Mouse (Mus musculus) limb, embryonic 14.5 days (tissue): ENCODE measurements around the gene Gm5127. TPM values are rescaled to one million over a fixed set of nuclear protein-coding genes. Genes with fewer than 3 reads are reported as not detected.

Experiments used
- ATAC-seq: fragments of 200-750 bp; cut with Nextera tagmentation; 2 replicates; pipeline ENCODE4 v1.8.0; 2017; ENCODE audit warnings: low read depth, moderate number of reproducible peaks, moderate TSS enrichment; ENCODE audit not compliant: low FRiP score
- DNase-seq: peaks from one replicate; pipeline ENCODE4 v3.0.0-alpha.2; 2015; ENCODE audit warnings: low spot score
- H3K27ac ChIP-seq: fragments of 300-500 bp; sonication (generic); replicated peaks from 2 replicates; pipeline ENCODE4 v1.5.1; 2014; ENCODE audit warnings: low read depth, mild to moderate bottlenecking, low read length, moderate library complexity, mixed read lengths
- H3K27me3 ChIP-seq: fragments of 300-500 bp; sonication (generic); 2 replicates; pipeline ENCODE4 v1.6.1; 2014; ENCODE audit warnings: low read length, mixed read lengths; ENCODE audit not compliant: control insufficient read depth, insufficient read depth
- H3K36me3 ChIP-seq: fragments of 300-500 bp; sonication (generic); 2 replicates; pipeline ENCODE4 v1.6.1; 2014; ENCODE audit warnings: mild to moderate bottlenecking, low read length, moderate library complexity, mixed read lengths; ENCODE audit not compliant: control insufficient read depth, insufficient read depth
- H3K4me1 ChIP-seq: fragments of 300-500 bp; sonication (generic); 2 replicates; pipeline ENCODE4 v1.6.1; 2014; ENCODE audit warnings: antibody characterized with exemption, low read length, mixed read lengths; ENCODE audit not compliant: control insufficient read depth, insufficient read depth
- H3K4me2 ChIP-seq: fragments of 300-500 bp; sonication (generic); replicated peaks from 2 replicates; pipeline ENCODE4 v1.6.1; 2014; ENCODE audit warnings: low read depth, mild to moderate bottlenecking, low read length, moderate library complexity; ENCODE audit not compliant: severe bottlenecking
- H3K4me3 ChIP-seq: fragments of 300-500 bp; sonication (generic); replicated peaks from 2 replicates; pipeline ENCODE4 v1.5.1; 2014; ENCODE audit warnings: low read length
- H3K9ac ChIP-seq: fragments of 300-500 bp; sonication (generic); 2 replicates; pipeline ENCODE4 v1.6.1; 2014; ENCODE audit warnings: mild to moderate bottlenecking, low read depth, low read length, moderate library complexity; ENCODE audit not compliant: severe bottlenecking
- H3K9me3 ChIP-seq: fragments of 300-500 bp; sonication (generic); 2 replicates; pipeline ENCODE4 v1.6.1; 2016; ENCODE audit warnings: low read length; ENCODE audit not compliant: control insufficient read depth
- POLR2A ChIP-seq: fragments of 200-500 bp; IDR thresholded peaks from 2 replicates; pipeline ENCODE4 v1.8.0; 2012; ENCODE audit warnings: inconsistent platforms, mild to moderate bottlenecking, moderate library complexity, borderline replicate concordance; ENCODE audit not compliant: insufficient read depth, insufficient read length; ENCODE audit errors: extremely low read depth
- WGBS: fragments of 180-500 bp; shearing (Covaris S2); extraction: QIAGEN DNeasy Blood & Tissue Kit; methylation state at CpG from one replicate; pipeline ENCODE4 v1.1.7; 2014; 5-methylcytosine and 5-hydroxymethylcytosine counted together
- polyA plus RNA-seq, 2 experiments: library from polyadenylated mRNA; depleted of rRNA in 1 of 2; stranded (reverse) in 1 of 2; unstranded in 1 of 2; fragments of >200 nt; fragmentation: Nextera tagmentation in 1 of 2; extraction: Ambion mirVana in 1 of 2; gene quantifications; 2 replicates each; pipeline versions ENCODE4 v1.2.1 to v1.2.3; 2012 to 2014

Gm5127 gene
- 0.08 and 0.11 TPM in 2 replicates for polyA plus RNA-seq (2012; rRNA removed)
- 0.19 TPM in 1 of 2 replicates, not detected in the other for polyA plus RNA-seq (2014; fragmentation: Nextera tagmentation; extraction: Ambion mirVana)

GRCm38 (mm10) chrX:106582886-106583285 lies at the start of gene Gm5127:
TSS of gene Gm5127 (plus strand) at chrX:106583186.
- 28% methylated on average over 3 of the region's 3 CpGs for WGBS
- DNase-seq, result no peak
- Histone ChIP-seq H3K4me1 (no peaks in the 10 kb centered on the region), H3K27me3 (no peaks in the 10 kb centered on the region), H3K4me3 (no peak within 1 kb of the TSS), H3K36me3 (no peaks in the 10 kb centered on the region), H3K4me2 (no peak within 1 kb of the TSS), H3K9ac (no peak within 1 kb of the TSS), H3K9me3 (no peaks in the 10 kb centered on the region), H3K27ac (no peak within 1 kb of the TSS)
- ATAC-seq, result no peak
- TF ChIP-seq POLR2A, result no peak

- H3K9ac ChIP-seq, result no peak overlapping the region
- no peaks in the 10 kb centered on the region for H3K36me3 ChIP-seq
- WGBS, result 31% methylated on average over 3 of the region's 3 CpGs
- H3K4me2 ChIP-seq, result no peak overlapping the region
- TF ChIP-seq POLR2A, result no peak
- no peaks in the 10 kb centered on the region for H3K9me3 ChIP-seq
- ATAC-seq, result no peak
- DNase-seq, result no peak
- H3K4me3 ChIP-seq, result no peak overlapping the region
- H3K27ac ChIP-seq, result no peak overlapping the region
- H3K4me1 ChIP-seq, result no peaks in the 10 kb centered on the region
- H3K27me3 ChIP-seq, result no peaks in the 10 kb centered on the region
Measured at GRCm38 (mm10) chrX:106536359-106536758, 46.6 kb upstream of the Gm5127 start.

DNA sequence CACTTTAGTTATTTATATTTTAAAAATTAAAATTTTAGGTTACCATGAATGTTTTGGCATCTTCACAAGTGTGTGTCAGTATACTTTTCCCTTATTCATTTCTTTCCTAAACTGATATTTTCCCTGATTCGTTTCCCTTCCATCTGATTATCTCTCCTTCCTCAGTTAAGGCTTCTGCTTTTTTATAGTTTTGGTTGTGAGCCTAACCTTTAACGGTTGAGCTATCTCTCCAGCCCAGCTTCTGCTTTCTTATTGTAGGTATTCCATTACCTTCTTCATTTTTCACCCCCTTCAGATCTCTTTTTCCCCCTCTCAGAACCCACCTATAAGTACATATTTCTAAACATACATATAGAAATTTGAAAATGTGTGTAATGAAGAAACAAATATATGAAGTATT lies 27.5 kb upstream of the Gm5127 start:
- Histone ChIP-seq H3K4me3 (no peak overlapping the region), H3K27ac (no peak overlapping the region), H3K4me2 (no peak overlapping the region), H3K36me3 (no peaks in the 10 kb centered on the region), H3K27me3 (no peaks in the 10 kb centered on the region), H3K9ac (no peak overlapping the region), H3K4me1 (no peaks in the 10 kb centered on the region), H3K9me3 (no peaks in the 10 kb centered on the region)
- WGBS, result 67% methylated on average over 2 of the region's 2 CpGs
- DNase-seq, result no peak
- no peak for TF ChIP-seq POLR2A
- ATAC-seq, result no peak

GRCm38 (mm10) chrX:106578966-106579365 lies 4.0 kb upstream of the Gm5127 start:
- WGBS, result 32% methylated on average over 3 of the region's 3 CpGs
- Histone ChIP-seq H3K9me3 (no peaks in the 10 kb centered on the region), H3K27ac (no peak overlapping the region), H3K4me1 (no peaks in the 10 kb centered on the region), H3K4me3 (no peak overlapping the region), H3K27me3 (no peaks in the 10 kb centered on the region), H3K4me2 (no peak overlapping the region), H3K36me3 (no peaks in the 10 kb centered on the region), H3K9ac (no peak overlapping the region)
- ATAC-seq, result no peak
- no peak for TF ChIP-seq POLR2A
- DNase-seq, result no peak

DNA sequence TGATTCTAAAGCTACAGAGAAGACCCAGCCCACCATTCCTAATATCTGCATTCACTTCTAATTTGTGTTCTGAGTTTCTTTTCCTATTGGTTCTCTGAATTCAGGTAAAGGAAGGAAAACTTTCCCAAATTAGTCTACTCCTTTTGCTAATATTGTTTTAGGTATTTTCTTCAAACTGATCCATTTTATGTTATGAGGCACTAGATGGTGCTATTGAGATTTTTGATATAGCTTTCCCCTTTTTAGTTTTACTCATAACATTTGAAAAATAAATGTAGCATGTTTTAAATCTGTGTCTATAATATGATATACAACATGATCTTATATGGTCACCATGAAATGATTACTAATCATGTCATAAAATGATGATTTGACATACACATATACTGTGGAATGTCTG lies 2.6 kb upstream of the Gm5127 start:
- no peak overlapping the region for H3K4me2 ChIP-seq
- no peaks in the 10 kb centered on the region for H3K4me1 ChIP-seq
- H3K27ac ChIP-seq, result no peak overlapping the region
- H3K9ac ChIP-seq, result no peak overlapping the region
- TF ChIP-seq POLR2A, result no peak
- H3K9me3 ChIP-seq, result no peaks in the 10 kb centered on the region
- H3K27me3 ChIP-seq, result no peaks in the 10 kb centered on the region
- H3K36me3 ChIP-seq, result no peaks in the 10 kb centered on the region
- DNase-seq, result no peak
- ATAC-seq, result no peak
- H3K4me3 ChIP-seq, result no peak overlapping the region

- TF ChIP-seq POLR2A, result no peak
- no peaks in the 10 kb centered on the region for H3K4me1 ChIP-seq
- no peak overlapping the region for H3K4me2 ChIP-seq
- H3K27ac ChIP-seq, result no peak overlapping the region
- no peaks in the 10 kb centered on the region for H3K9me3 ChIP-seq
- ATAC-seq, result no peak
- no peak overlapping the region for H3K4me3 ChIP-seq
- H3K9ac ChIP-seq, result no peak overlapping the region
- no peaks in the 10 kb centered on the region for H3K36me3 ChIP-seq
- whole genome bisulfite sequencing, result 17% methylated on average over 2 of the region's 2 CpGs
- no peak for DNase-seq
- no peaks in the 10 kb centered on the region for H3K27me3 ChIP-seq
Measured at GRCm38 (mm10) chrX:106582197-106582596, 789 bp upstream of the Gm5127 start.
